Mouse (Mus musculus) liver, embryonic 14.5 days (tissue): ENCODE data around the gene Gas7. TPM values are rescaled to one million over a fixed set of nuclear protein-coding genes. Genes with fewer than 3 reads are reported as not detected.

Experiments used
- ATAC-seq: fragments of 200-750 bp; cut with Nextera tagmentation; 2 replicates; pipeline ENCODE4 v1.8.0; 2017; ENCODE audit warnings: moderate number of reproducible peaks, mild to moderate bottlenecking, moderate library complexity; ENCODE audit not compliant: insufficient read depth
- DNase-seq, 3 experiments: peaks; one replicate each; pipeline ENCODE4 v3.0.0-alpha.2; 2012 to 2013; ENCODE audit warnings: low read depth in 3 of 3, low spot score in 3 of 3
- H3K27ac ChIP-seq: fragments of 300-500 bp; sonication (generic); 2 replicates; pipeline ENCODE4 v1.5.1; 2014; ENCODE audit warnings: moderate library complexity, mild to moderate bottlenecking, control low read depth, inconsistent platforms
- H3K27me3 ChIP-seq: fragments of 300-500 bp; sonication (generic); 2 replicates; pipeline ENCODE4 v1.6.1; 2014; ENCODE audit warnings: mild to moderate bottlenecking, low read length, moderate library complexity; ENCODE audit not compliant: control insufficient read depth, insufficient read depth
- H3K36me3 ChIP-seq: fragments of 300-500 bp; sonication (generic); replicated peaks from 2 replicates; pipeline ENCODE4 v1.6.1; 2014; ENCODE audit warnings: low read depth; ENCODE audit not compliant: control insufficient read depth, insufficient read depth
- H3K4me1 ChIP-seq, 2 experiments: fragments of 200-500 bp in 1 of 2; fragments of 300-500 bp in 1 of 2; sonication (generic) in 1 of 2; replicated peaks; 2 replicates each; pipeline ENCODE4 v1.6.1; 2012 to 2014; ENCODE audit warnings: antibody characterized with exemption in 1 of 2, inconsistent platforms in 1 of 2, low read length in 1 of 2; ENCODE audit not compliant: control insufficient read depth in 2 of 2, insufficient read depth in 2 of 2
- H3K4me2 ChIP-seq: fragments of 300-500 bp; sonication (generic); 2 replicates; pipeline ENCODE4 v1.6.1; 2014; ENCODE audit warnings: low read depth, mild to moderate bottlenecking, control low read depth, moderate library complexity
- H3K4me3 ChIP-seq, 2 experiments: fragments of 200-500 bp in 1 of 2; fragments of 300-500 bp in 1 of 2; sonication (generic) in 1 of 2; 2 replicates each; pipeline ENCODE4 v1.5.1; 2012 to 2014; ENCODE audit warnings: low read depth in 2 of 2, low read length in 2 of 2, mild to moderate bottlenecking in 2 of 2, control low read depth in 1 of 2, inconsistent platforms in 1 of 2, moderate library complexity in 1 of 2; ENCODE audit not compliant: insufficient read depth in 1 of 2
- H3K9ac ChIP-seq: fragments of 300-500 bp; sonication (generic); replicated peaks from 2 replicates; pipeline ENCODE4 v1.6.1; 2014; ENCODE audit warnings: mild to moderate bottlenecking, control low read depth, moderate library complexity
- H3K9me3 ChIP-seq: fragments of 300-500 bp; sonication (generic); 2 replicates; pipeline ENCODE4 v1.6.1; 2016; ENCODE audit warnings: low read length, mixed read lengths; ENCODE audit not compliant: control insufficient read depth
- CTCF ChIP-seq: IDR thresholded peaks from 2 replicates; pipeline ENCODE4 v1.5.1; 2016; ENCODE audit warnings: antibody characterized with exemption, low read depth, control low read depth
- EP300 ChIP-seq: IDR thresholded peaks from 2 replicates; pipeline ENCODE4 v1.6.1; 2016; ENCODE audit warnings: antibody characterized with exemption, low read depth
- WGBS: fragments of 180-500 bp; shearing (Covaris S2); extraction: QIAGEN DNeasy Blood & Tissue Kit; methylation state at CpG from one replicate; pipeline ENCODE4 v1.1.7; 2014; ENCODE audit not compliant: insufficient replicate concordance; 5-methylcytosine and 5-hydroxymethylcytosine counted together
- polyA plus RNA-seq, 2 experiments: library from polyadenylated mRNA; depleted of rRNA in 1 of 2; stranded (reverse) in 1 of 2; unstranded in 1 of 2; fragments of >200 nt; fragmentation: Nextera tagmentation in 1 of 2; extraction: Ambion mirVana in 1 of 2; gene quantifications; 2 replicates each; pipeline versions ENCODE4 v1.2.1 to v1.2.3; 2012 to 2014

Gene Gas7
- polyA plus RNA-seq, 2 experiments: 0.49 to 1.1 TPM

GRCm38 (mm10) chr11:67501468-67502244 lies 46.4 kb downstream of the Gas7 start:
- WGBS: 49% methylated on average over 7 of the region's 7 CpGs
- Histone ChIP-seq H3K27me3 (no peaks in the 10 kb centered on the region), H3K27ac (no peak overlapping the region), H3K4me1 (no peaks in the 10 kb centered on the region), H3K4me2 (no peak overlapping the region), H3K36me3 (no peaks in the 10 kb centered on the region), H3K4me3 (no peak overlapping the region), H3K9me3 (no peaks in the 10 kb centered on the region), H3K9ac (no peak overlapping the region)
- no peak for DNase-seq
- TF ChIP-seq CTCF (no peak), EP300 (no peak)
- no peak for ATAC-seq

GRCm38 (mm10) chr11:67509219-67509876 lies 54.1 kb downstream of the Gas7 start:
- no peak overlapping the region for H3K27ac ChIP-seq
- no peaks in the 10 kb centered on the region for H3K27me3 ChIP-seq
- WGBS: 11% methylated on average over 1 of the region's 1 CpGs
- no peaks in the 10 kb centered on the region for H3K4me1 ChIP-seq
- ATAC-seq (no peak), DNase-seq (no peak)
- no peak overlapping the region for H3K4me2 ChIP-seq
- H3K9me3 ChIP-seq: no peaks in the 10 kb centered on the region
- H3K4me3 ChIP-seq: no peak overlapping the region
- TF ChIP-seq EP300 (no peak), CTCF (no peak)
- H3K36me3 ChIP-seq: no peaks in the 10 kb centered on the region
- no peak overlapping the region for H3K9ac ChIP-seq

- no peak for TF ChIP-seq EP300
- no peak for TF ChIP-seq CTCF
- H3K9ac ChIP-seq: no peak overlapping the region
- H3K27ac ChIP-seq: no peak overlapping the region
- 64% methylated on average over 4 of the region's 4 CpGs for WGBS
- no peak overlapping the region for H3K4me2 ChIP-seq
- no peak for ATAC-seq
- DNase-seq: no peak
- H3K36me3 ChIP-seq: no peaks in the 10 kb centered on the region
- H3K9me3 ChIP-seq: no peaks in the 10 kb centered on the region
- peaks cover 0 to 4% of the 10 kb centered on the region in 2 experiments; a peak in 2 of 4 replicates for H3K4me1 ChIP-seq
- no peak overlapping the region for H3K4me3 ChIP-seq
- H3K27me3 ChIP-seq: no peaks in the 10 kb centered on the region
Observed at GRCm38 (mm10) chr11:67510831-67511230, 55.6 kb downstream of the Gas7 start.

GRCm38 (mm10) chr11:67513001-67513400 lies 57.8 kb downstream of the Gas7 start:
- TF ChIP-seq EP300 (no peak), CTCF (no peak)
- ATAC-seq: no peak
- 65% methylated on average over 4 of the region's 4 CpGs for WGBS
- DNase-seq: no peak
- Histone ChIP-seq H3K9me3 (no peaks in the 10 kb centered on the region), H3K4me2 (no peak overlapping the region), H3K36me3 (no peaks in the 10 kb centered on the region), H3K9ac (no peak overlapping the region), H3K27me3 (no peaks in the 10 kb centered on the region), H3K27ac (no peak overlapping the region), H3K4me3 (no peak overlapping the region), H3K4me1 (peaks cover 0 to 8% of the 10 kb centered on the region in 2 experiments; a peak in 2 of 4 replicates)

GRCm38 (mm10) chr11:67514401-67514800 lies 59.2 kb downstream of the Gas7 start:
- TF ChIP-seq CTCF (peak; percentile 30; the same call in 1 of the 2 replicates), EP300 (no peak)
- no peak for DNase-seq

More at GRCm38 (mm10) chr11:67514401-67514800, 59.2 kb downstream of the Gas7 start:
- no peaks in the 10 kb centered on the region for H3K9me3 ChIP-seq
- WGBS: 71% methylated on average over 8 of the region's 8 CpGs
- H3K27me3 ChIP-seq: no peaks in the 10 kb centered on the region
- peaks cover 0 to 8% of the 10 kb centered on the region in 2 experiments; a peak in 2 of 4 replicates for H3K4me1 ChIP-seq
- no peak overlapping the region for H3K4me2 ChIP-seq
- H3K4me3 ChIP-seq: no peak overlapping the region
- no peak overlapping the region for H3K9ac ChIP-seq
- no peak for ATAC-seq
- no peaks in the 10 kb centered on the region for H3K36me3 ChIP-seq
- H3K27ac ChIP-seq: no peak overlapping the region
